Mouse (Mus musculus): ENCODE data around the gene Alkbh5.
A peak's percentile ranks its signal among the peaks of the same experiment; 100 is the strongest.

Gene Alkbh5

DNA sequence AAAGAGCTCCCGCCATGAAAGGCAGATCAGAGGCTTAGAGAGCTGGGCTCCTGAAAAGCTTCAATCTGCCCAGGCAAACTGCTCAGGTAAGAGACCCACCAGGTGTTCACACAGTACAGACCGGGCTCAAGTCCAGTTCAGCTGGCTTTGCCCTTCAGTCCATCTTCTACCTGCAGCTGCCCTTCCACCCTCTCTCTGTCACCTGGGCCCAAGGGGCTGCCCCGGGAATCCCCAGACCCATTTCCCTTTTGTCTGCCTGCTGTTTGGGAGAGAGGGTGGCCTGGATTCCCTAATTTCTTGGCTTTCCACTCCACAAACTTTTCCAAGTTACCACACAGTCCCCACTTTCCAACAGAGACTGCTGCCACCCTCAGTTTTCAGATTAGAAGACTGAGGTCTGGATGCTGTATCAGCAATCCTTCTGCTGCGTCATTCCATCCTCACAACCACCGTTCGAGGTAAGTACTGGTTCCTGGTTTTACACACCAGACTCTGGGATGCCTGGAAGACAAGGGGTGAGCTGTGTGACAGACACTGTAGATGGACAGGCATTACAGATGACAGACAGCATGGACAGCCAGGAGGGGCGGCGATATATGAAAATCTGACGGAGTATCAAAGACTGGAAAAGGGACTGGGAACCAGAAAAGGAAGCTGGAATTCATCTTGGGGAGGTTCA lies at the start of gene Alkbh5:
TSS of gene Alkbh5 (plus strand) at position 202 of the 679 bp plus-strand sequence.
- peak; percentile 23 to 24 for DNase-seq (ENCODE audit: low spot score in 2 of 2)

GRCm38 (mm10) chr11:60492726-60493125 lies 43.5 kb upstream of the Alkbh5 start:
- no peak for DNase-seq (ENCODE audit: low spot score in 2 of 2)

- no peak for DNase-seq (ENCODE audit: low spot score in 2 of 2)
These were observed 40.5 kb upstream of the Alkbh5 start for GRCm38 (mm10) chr11:60495692-60496091.

DNA sequence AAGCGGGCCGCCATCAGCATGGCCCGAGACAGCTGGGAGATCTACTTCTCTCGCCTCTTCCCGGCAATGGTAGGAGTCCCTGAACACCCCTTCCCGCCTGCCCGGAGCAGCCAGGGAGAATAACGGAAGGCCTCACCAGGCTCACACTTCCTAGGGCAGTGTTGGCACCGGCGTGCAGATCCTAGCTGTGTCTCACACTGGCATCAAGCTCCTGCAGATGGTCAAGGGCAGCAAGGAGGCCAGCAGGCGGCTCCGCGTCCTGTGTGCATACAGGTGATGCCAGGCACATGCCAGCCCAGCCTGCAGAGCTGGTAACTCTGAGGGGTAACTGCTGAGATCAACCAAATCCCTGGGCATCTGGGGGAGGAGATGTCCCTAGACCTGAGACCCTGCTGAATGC lies 28.9 kb upstream of the Alkbh5 start:
- DNase-seq (ENCODE audit: low spot score in 2 of 2) = no peak

DNA sequence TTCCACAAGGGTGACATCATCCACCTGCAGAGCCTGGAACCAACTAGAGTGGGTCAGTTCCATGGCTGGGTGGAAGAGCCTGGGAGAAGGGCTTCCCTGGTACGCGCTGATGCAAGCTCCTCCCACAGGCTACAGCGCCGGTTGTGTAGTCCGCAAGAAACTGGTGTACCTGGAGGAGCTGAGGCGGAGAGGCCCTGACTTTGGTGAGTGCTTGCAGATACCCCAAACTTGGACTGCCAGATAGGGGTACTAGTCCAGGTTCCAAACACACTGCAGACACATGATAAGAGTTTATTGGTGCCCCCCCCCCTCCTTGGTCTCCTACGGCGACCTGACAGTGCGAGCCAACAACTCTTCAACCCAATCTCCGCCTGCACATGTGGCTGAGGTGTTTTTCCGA lies 27.2 kb upstream of the Alkbh5 start:
- DNase-seq (ENCODE audit: low spot score in 2 of 2) = no peak

GRCm38 (mm10) chr11:60509500-60509899 lies 26.7 kb upstream of the Alkbh5 start:
- DNase-seq (ENCODE audit: low spot score in 2 of 2) = no peak

DNA sequence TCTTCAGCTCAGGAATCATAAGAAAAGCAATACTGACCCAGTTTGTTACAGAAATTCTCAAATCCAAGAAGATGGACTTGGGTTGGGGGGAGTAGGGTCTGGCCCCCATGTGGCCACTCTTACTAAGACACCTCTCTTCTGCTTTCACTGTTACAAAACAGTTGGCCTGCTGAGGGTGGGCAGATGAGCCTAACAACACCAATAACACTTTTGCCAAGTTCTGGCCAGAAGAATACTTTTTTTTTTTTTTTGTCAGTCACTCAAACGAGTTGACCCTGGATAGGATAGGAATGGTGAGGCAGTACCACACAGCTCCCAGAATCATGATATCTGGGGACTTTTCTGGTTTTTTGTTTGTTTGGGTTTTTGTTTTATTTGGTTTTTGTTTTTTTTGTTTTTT lies 24.3 kb upstream of the Alkbh5 start:
- no peak for DNase-seq (ENCODE audit: low spot score in 2 of 2)

DNA sequence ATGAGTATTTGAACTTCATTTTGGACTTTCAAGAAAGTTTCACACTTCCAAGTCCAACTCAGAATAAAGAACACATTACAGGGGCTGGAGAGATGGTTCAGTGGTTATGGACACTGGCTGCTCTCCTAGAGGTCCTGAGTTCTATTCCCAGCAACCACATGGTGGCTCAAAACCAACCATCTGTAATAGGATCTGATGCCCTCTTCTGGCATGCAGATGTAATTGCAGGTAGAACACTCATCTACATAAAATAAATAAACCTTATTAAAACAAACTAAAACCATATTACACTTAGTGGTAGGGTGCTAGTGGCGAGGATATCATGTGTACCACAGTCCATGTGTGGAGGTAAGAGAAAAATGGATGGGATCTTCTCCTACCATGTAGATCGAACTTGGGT lies 23.7 kb upstream of the Alkbh5 start:
- no peak for DNase-seq (ENCODE audit: low spot score in 2 of 2)

- no peak for DNase-seq (ENCODE audit: low spot score in 2 of 2)
These were observed 21.2 kb upstream of the Alkbh5 start for GRCm38 (mm10) chr11:60514941-60515340.

GRCm38 (mm10) chr11:60518305-60518704 lies 17.9 kb upstream of the Alkbh5 start:
- no peak for DNase-seq (ENCODE audit: low spot score in 2 of 2)

DNA sequence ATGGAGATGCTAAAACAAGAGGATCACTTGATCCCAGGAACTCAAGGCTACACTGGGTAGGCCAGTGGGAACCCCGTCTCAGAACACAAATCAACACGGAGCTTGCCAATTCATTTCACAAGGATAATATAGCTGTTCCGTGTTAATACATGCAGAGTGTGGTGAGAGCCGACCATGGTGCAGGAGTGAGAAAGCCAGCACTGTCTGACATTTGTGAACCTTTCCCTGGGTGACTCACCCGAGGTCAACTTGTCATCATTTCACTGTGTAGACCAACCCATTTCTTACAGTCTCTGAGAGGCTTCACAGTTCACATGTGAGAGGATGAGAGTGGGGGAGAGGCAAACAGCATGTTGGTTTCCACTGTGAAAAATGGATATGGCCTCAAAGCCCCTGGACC lies 14.2 kb upstream of the Alkbh5 start:
- DNase-seq (ENCODE audit: low spot score in 2 of 2) = no peak

DNA sequence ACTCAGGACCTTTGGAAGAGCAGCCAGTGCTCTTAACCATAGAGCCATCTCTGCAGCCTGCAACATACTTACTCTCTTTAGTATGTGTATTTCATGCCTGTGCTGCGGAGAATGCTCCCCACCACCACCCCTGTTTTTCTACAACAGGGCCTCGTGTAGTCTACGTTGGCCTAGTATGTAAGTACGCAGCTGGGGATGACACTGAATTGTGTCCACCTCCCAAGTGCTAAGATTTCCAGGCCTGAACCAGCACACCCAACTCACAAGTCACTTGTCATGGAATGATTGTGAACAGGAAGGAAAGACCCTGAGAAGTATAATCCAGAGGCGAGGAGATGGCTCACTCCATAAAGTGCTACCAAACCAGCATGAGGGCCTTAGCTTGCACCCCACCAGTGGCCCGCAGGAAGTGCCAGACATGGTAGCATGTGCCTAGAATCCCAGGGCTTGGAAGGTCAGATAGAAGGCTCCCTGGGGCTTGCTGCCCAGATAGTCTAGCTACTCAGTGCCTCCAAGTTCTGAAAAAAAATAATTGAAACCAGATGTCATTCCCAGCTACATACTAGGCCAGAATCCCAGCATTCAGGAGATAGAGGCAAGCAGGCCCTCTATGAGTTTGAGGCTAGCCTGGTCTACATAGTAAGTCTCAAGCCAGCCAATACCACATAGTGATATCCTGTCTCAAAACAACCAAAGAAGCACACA lies 13.4 kb upstream of the Alkbh5 start:
- no peak for DNase-seq (ENCODE audit: low spot score in 2 of 2)

GRCm38 (mm10) chr11:60526461-60526860 lies 9.7 kb upstream of the Alkbh5 start:
- no peak for DNase-seq (ENCODE audit: low spot score in 2 of 2)

GRCm38 (mm10) chr11:60535676-60536075 lies 505 bp upstream of the Alkbh5 start:
- no peak for DNase-seq (ENCODE audit: low spot score in 2 of 2)

DNA sequence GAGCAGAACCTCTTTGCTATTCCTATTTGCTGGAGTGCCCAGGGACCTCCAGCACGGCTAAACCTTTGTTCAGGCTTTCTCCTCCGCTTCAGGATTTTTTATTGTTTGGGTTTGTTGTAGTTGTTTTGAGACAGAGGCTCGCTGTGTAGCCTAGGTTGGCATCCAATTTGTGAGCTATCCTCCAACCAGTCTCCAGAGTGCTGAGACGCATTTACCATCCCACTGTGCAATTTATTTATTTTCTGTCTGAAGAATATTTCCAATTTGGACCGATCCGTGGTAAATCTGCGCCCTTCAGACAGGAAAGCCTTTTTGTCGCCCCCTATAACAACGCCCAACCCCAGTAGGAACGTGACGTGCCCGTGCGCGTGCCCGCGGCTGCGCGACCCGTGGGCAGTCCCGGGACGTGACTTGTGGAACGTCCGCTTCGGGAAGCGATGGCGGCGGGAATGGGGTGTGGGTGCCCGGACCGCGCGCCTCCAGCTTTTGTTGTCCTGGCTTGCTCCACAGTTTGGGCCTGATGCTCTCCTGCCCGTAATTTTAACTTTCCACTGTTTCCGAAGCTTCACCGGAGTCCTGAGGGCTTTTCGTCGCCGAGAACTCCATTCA lies 782 bp downstream of the Alkbh5 start:
- DNase-seq (ENCODE audit: low spot score in 2 of 2) = peak; percentile 84 to 87

DNA sequence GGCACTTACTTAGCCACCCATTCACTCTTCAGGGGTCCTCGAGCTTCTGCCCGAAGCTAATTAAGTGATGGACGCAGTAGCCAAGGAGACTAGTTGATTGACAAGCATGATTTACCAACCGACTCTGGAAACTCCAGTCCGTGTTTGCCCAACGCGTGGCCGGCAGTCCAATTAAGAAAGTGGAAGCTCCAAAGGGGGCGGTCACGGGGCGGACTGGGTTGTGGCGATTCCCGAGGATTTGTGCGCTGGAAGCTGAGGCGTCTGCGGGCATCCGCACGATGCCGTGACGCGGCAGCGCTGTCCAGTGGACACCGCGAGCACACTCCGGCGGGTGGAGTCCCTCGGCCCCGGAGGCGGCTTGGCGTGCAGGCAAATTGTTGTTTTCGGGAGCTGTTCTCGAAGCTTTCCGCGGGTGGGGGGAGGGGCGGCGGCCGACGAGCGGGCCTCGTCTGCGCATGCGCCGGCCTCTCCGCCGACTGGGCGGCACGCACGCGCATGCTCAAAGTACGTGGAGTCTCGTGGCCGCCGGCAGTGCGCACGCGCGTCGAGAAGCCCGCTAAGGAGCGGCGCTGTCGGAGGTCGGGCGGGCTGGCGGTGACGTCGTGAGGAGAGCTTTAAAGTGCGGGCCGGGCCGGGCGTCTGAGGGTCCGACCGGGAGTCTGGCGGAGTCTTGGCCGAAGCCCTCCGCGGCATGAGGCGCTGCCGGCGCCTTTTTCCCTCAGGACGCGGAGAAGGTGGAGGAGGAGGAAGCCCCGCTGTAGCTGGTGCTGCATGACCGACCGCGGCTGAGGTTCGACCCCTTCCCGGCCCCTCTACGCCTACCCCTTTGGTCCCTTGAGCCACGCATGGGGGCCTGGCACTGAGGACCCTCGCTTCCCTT lies 1.5 kb downstream of the Alkbh5 start:
- peak; percentile 96 to 98 for DNase-seq (ENCODE audit: low spot score in 2 of 2)

- peak; percentile 31 to 54 for DNase-seq (ENCODE audit: low spot score in 2 of 2)
These were observed 2.4 kb downstream of the Alkbh5 start for GRCm38 (mm10) chr11:60538371-60539281.

- no peak for DNase-seq (ENCODE audit: low spot score in 2 of 2)
These were observed 3.4 kb downstream of the Alkbh5 start for GRCm38 (mm10) chr11:60539540-60539939.

DNA sequence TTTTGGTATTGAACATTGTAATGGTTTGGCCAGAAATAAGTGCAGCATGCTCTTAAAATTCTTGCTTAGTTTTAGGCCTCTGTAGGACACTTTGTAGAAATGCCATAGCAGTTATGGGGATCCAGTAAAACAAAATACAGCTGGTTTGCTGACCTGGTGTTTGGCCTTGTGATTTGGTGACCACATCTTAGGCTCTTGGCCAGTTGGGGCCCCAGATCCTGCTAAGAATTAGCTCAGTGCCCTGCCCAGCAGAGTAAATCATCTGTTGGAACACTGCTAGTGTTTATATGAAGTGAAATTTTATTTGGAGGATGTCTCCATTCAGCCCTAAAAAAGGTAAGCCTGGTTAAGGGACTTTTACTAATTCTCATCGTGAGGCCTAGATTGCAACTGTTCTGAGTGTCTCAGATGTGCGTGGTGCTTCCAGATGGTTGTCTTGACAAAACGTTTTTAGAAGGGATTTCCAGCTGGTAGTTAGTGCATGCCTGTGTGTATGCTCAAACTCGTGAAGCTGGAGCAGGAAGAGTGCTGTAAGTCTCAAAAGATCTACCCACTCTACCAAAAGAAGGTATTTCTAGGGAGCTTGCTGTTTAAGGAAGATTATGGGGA lies 3.9 kb downstream of the Alkbh5 start:
- DNase-seq (ENCODE audit: low spot score in 2 of 2) = no peak

DNA sequence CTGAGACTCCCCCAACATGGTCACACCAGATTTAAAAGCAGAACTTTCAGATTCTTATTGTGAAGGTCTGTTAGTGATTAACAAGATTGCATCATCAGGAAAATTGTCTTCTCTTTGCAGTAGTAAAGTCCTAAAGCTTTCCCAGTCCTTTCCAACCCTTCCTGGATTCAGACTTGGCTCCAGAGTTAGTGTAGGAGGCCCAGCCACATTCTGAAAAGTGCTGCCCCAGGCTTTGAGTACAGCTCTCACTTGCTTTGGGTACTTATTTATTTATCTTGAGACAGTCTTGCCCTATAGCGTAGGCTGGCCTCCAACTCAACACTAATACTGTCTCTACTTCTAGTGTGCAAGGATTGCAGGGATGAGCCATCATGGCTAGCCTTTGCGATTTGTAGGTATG lies 4.6 kb downstream of the Alkbh5 start:
- no peak for DNase-seq (ENCODE audit: low spot score in 2 of 2)

GRCm38 (mm10) chr11:60541831-60542230 lies 5.7 kb downstream of the Alkbh5 start:
- no peak for DNase-seq (ENCODE audit: low spot score in 2 of 2)

All from frontal cortex, postnatal 10 days (tissue).